Mouse (Mus musculus) erythroblast, embryonic 14.5 days (primary cell): ENCODE results near the gene Stard7.

Experiments used
- GATA1 ChIP-seq: IDR thresholded peaks from 2 replicates; pipeline ENCODE4 v1.6.1; 2012; ENCODE audit warnings: low read length, inconsistent platforms, mixed read lengths
- TAL1 ChIP-seq: IDR thresholded peaks from 3 replicates; pipeline ENCODE4 v1.6.1; 2012; ENCODE audit warnings: low read length, inconsistent platforms, mixed read lengths

DNA sequence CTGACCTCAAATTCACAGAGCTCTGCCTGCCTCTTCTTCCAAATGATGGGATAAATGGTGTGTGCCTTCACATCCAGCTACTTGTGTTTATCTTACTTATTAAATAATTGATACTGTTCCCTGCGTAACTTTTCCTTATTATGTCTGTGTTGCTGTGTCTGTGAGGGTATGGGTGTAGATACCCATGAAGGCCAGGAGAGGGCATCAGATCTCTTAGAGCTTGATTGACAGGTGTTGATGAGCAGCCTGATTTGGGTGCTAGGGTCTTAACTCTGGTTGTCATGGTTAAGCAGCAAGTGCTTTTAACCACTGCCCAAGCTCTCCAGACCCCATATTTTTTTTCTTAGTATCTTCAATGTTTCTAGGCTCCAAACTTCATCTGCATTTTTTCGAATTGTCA, 38.6 kb downstream of the Stard7 start:
- TF ChIP-seq GATA1 (no peak), TAL1 (no peak)
